Mouse (Mus musculus) neural tube, embryonic 11.5 days (tissue): ENCODE data around the gene Thap4. TPM values are rescaled to one million over a fixed set of nuclear protein-coding genes. Genes with fewer than 3 reads are reported as not detected.

Source experiments
- ATAC-seq: fragments of 200-750 bp; cut with Nextera tagmentation; 2 replicates; pipeline ENCODE4 v1.8.0; 2017; ENCODE audit warnings: moderate number of reproducible peaks, mild to moderate bottlenecking, moderate TSS enrichment, moderate library complexity; ENCODE audit not compliant: insufficient read depth, low FRiP score, low TSS enrichment
- DNase-seq: peaks from one replicate; pipeline ENCODE4 v3.0.0-alpha.2; 2015; ENCODE audit warnings: low spot score
- H3K27ac ChIP-seq: fragments of 300-500 bp; sonication (generic); 2 replicates; pipeline ENCODE4 v1.5.1; 2014; ENCODE audit warnings: low read depth, mild to moderate bottlenecking, low read length
- H3K27me3 ChIP-seq: fragments of 300-500 bp; sonication (generic); 2 replicates; pipeline ENCODE4 v1.6.1; 2014; ENCODE audit warnings: mild to moderate bottlenecking, low read length, mixed read lengths; ENCODE audit not compliant: control insufficient read depth, insufficient read depth
- H3K36me3 ChIP-seq: fragments of 300-500 bp; sonication (generic); 2 replicates; pipeline ENCODE4 v1.6.1; 2014; ENCODE audit warnings: mild to moderate bottlenecking, low read length, moderate library complexity, mixed read lengths; ENCODE audit not compliant: control insufficient read depth, insufficient read depth
- H3K4me1 ChIP-seq: fragments of 300-500 bp; sonication (generic); 2 replicates; pipeline ENCODE4 v1.6.1; 2014; ENCODE audit warnings: low read length, mixed read lengths; ENCODE audit not compliant: control insufficient read depth, insufficient read depth
- H3K4me2 ChIP-seq: fragments of 300-500 bp; sonication (generic); 2 replicates; pipeline ENCODE4 v1.6.1; 2014; ENCODE audit warnings: low read depth, mild to moderate bottlenecking, moderate library complexity
- H3K4me3 ChIP-seq: fragments of 300-500 bp; sonication (generic); 2 replicates; pipeline ENCODE4 v1.5.1; 2014; ENCODE audit warnings: low read depth, low read length
- H3K9ac ChIP-seq: fragments of 300-500 bp; sonication (generic); 2 replicates; pipeline ENCODE4 v1.6.1; 2014; ENCODE audit warnings: mild to moderate bottlenecking, low read length
- H3K9me3 ChIP-seq: fragments of 300-500 bp; sonication (generic); 2 replicates; pipeline ENCODE4 v1.6.1; 2016; ENCODE audit warnings: low read length; ENCODE audit not compliant: control insufficient read depth
- WGBS: fragments of 180-500 bp; shearing (Covaris S2); extraction: QIAGEN DNeasy Blood & Tissue Kit; methylation state at CpG from one replicate; pipeline ENCODE4 v1.1.7; 2014; 5-methylcytosine and 5-hydroxymethylcytosine counted together
- polyA plus RNA-seq: library from polyadenylated mRNA; unstranded; fragments of >200 nt; fragmentation: Nextera tagmentation; extraction: Ambion mirVana; gene quantifications from 2 replicates; pipeline ENCODE4 v1.2.1, GENCODE M21; 2014

Thap4 gene
- polyA plus RNA-seq, 1 experiment from 2014 or later, result 42.3 TPM

DNA sequence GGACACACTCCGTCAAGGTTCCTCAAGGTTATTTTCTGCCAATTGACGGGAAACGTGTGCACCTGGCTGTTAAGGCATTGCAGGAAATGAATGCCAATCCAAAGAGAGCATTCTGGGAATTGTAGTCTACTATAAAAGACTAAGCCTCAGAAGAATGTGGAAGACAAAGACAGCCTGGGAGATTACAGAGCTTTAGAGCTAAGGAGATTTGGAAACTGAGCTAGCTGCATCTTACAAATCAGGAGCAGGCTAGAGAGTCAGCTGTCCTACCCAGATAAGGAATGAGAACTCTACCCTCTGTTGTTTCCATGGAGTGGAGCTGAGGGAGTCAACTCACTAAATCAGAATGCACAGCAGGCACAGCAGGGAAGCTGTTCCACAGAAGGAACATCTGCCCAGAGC, 22.8 kb downstream of the Thap4 start:
- Histone ChIP-seq H3K4me3 (no peak overlapping the region), H3K9me3 (no peaks in the 10 kb centered on the region), H3K9ac (no peak overlapping the region), H3K27me3 (no peaks in the 10 kb centered on the region), H3K4me1 (no peaks in the 10 kb centered on the region), H3K36me3 (no peaks in the 10 kb centered on the region), H3K27ac (no peak overlapping the region), H3K4me2 (no peak overlapping the region)
- WGBS, result 22% methylated on average over 3 of the region's 3 CpGs
- no peak for DNase-seq
- ATAC-seq, result no peak

DNA sequence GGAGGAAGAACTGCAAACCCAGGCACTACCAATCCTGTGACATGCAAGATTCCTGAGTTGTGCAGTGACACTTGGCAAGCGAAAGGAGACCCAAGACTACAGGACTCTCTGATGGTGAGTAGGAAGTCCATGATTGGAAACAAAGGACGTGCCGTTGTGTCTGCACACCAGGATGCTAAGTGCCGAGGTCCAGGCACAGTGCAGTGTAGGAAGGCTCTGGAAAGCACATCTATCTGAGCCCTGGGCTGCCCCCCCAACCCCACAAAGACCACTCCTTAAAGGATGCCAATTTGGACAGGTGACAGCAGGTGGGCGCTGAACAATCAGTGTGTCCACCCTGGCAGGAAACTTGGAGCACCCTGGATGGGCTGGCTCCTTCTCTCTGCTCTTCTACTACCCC, 23.6 kb downstream of the Thap4 start:
- no peak overlapping the region for H3K4me2 ChIP-seq
- WGBS, result 91% methylated on average over 5 of the region's 5 CpGs
- no peak for DNase-seq
- H3K27me3 ChIP-seq, result no peaks in the 10 kb centered on the region
- H3K9ac ChIP-seq, result no peak overlapping the region
- H3K27ac ChIP-seq, result no peak overlapping the region
- ATAC-seq, result no peak
- no peaks in the 10 kb centered on the region for H3K4me1 ChIP-seq
- no peak overlapping the region for H3K4me3 ChIP-seq
- H3K36me3 ChIP-seq, result no peaks in the 10 kb centered on the region
- no peaks in the 10 kb centered on the region for H3K9me3 ChIP-seq

DNA sequence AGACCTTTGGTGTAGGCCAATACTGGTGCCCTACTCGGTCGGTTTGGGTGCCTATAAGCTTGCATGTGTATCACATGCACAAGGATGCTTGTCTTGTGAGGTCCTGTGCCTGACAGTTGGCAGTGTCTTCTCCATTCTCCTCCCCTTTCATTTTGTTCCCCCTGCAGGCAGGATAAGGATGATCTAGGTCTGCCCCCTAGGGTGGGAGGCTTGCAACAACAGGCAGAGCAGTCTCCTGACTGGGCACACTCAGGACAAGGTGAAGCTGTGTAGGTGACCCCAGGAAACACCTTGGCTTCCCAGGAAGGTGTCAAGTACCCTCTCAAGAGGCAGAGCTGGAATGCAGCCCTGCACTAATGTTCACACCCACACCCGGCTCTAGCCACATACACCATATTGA, 27.7 kb downstream of the Thap4 start:
- ATAC-seq (0 out of 2 replicates have a peak, but pooled peaks have one; percentile 23), DNase-seq (peak; percentile 61)
- Histone ChIP-seq H3K4me3 (no peak overlapping the region), H3K4me2 (no peak overlapping the region), H3K4me1 (no peaks in the 10 kb centered on the region), H3K27me3 (no peaks in the 10 kb centered on the region), H3K27ac (no peak overlapping the region), H3K36me3 (no peaks in the 10 kb centered on the region; the same call in 1 of the 2 replicates), H3K9ac (no peak overlapping the region), H3K9me3 (no peaks in the 10 kb centered on the region)
- WGBS, result 75% methylated on average over 3 of the region's 3 CpGs

DNA sequence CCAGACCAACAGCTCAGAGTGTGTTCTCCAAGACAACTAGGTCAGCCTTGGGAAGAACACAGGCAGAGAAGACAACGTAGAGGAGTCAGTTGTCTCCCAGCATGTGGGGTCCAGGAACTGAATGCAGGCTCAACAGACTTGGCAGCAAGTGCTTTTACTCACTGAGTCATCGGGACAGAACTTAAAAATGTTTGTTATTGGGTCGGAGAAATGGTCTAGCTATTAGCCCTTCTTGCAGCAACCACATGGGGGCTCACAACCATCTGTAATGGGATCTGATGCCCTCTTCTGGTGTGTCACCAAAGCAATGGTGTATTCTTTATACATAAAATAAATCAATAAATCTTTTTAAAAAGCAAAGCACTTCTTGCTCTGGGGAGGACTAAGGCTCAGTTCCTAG, 28.5 kb downstream of the Thap4 start:
- Histone ChIP-seq H3K36me3 (no peaks in the 10 kb centered on the region; the same call in 1 of the 2 replicates), H3K4me1 (no peaks in the 10 kb centered on the region), H3K27me3 (no peaks in the 10 kb centered on the region), H3K9ac (no peak overlapping the region), H3K4me2 (no peak overlapping the region), H3K9me3 (no peaks in the 10 kb centered on the region), H3K27ac (no peak overlapping the region), H3K4me3 (no peak overlapping the region)
- 85% methylated on average over 3 of the region's 3 CpGs for WGBS
- DNase-seq (no peak), ATAC-seq (no peak)

DNA sequence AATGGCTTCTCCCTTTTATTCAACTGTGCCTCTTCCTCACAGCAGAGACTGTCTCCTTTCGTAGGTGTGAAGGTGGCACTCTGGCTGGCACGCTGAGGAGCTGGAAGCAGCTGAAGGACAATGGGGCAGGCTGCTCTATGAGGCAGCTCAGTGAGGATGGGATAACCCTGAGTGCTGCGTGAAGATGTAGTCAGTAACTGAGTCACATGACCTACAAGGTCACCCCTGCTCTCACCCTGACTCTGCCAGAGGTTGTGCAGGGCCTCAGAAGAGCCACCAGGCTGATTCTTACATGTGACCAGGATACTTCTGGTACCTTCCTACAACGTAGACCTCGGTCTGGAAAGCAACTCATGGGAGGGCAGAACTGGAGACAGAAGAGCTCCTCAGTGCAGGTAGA, 29.0 kb downstream of the Thap4 start:
- H3K4me3 ChIP-seq, result no peak overlapping the region
- H3K9me3 ChIP-seq, result no peaks in the 10 kb centered on the region
- H3K4me1 ChIP-seq, result no peaks in the 10 kb centered on the region
- no peak for ATAC-seq
- no peak overlapping the region for H3K9ac ChIP-seq
- no peaks in the 10 kb centered on the region for H3K27me3 ChIP-seq
- no peaks in the 10 kb centered on the region; the same call in 1 of the 2 replicates for H3K36me3 ChIP-seq
- no peak overlapping the region for H3K4me2 ChIP-seq
- WGBS, result 97% methylated on average over 5 of the region's 5 CpGs
- no peak overlapping the region for H3K27ac ChIP-seq
- no peak for DNase-seq

DNA sequence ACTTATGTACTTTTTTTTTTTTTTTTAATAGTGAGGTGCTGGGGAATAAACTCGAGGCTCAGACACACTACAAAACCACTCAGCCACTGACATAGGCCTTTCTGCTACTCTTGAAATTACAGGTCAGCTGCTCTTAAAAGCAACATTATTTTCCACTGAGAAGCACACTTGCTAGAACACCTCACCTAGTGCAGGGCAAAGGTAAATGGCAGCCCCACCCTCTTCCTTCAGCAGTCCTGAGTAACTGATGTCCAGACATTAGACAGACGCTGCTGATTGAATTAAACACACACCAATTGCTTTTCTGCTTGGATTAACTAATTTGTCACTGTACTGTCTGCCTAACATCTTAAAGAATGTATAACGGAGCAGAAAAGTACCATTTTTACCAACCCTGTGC, 30.0 kb downstream of the Thap4 start:
- Histone ChIP-seq H3K4me3 (no peak overlapping the region), H3K4me2 (no peak overlapping the region), H3K36me3 (no peaks in the 10 kb centered on the region; the same call in 1 of the 2 replicates), H3K9ac (no peak overlapping the region), H3K27me3 (no peaks in the 10 kb centered on the region), H3K27ac (no peak overlapping the region), H3K4me1 (no peaks in the 10 kb centered on the region), H3K9me3 (no peaks in the 10 kb centered on the region)
- no peak for ATAC-seq
- WGBS, result 92% methylated on average over 3 of the region's 3 CpGs
- DNase-seq, result no peak

DNA sequence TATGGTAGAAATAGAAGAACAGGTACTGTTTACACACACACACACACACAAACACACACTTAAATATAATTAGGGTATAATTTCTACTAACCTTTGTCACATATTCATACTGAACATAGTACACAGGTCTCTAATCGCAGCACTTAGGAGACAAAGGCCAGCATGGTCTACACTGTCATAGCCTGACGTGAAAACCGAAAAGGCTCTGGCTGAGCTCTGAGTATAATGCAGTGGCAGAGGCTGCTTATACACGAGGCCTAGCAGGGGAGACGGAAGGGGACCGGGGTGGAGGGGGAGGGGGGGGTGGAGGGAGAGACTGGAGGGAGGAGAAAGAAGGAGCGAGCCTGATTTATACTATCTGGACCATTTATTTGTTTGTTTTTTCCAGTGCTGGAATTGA, 33.1 kb downstream of the Thap4 start:
- Histone ChIP-seq H3K27ac (no peak overlapping the region), H3K9me3 (no peaks in the 10 kb centered on the region), H3K36me3 (no peaks in the 10 kb centered on the region; the same call in 1 of the 2 replicates), H3K4me1 (no peaks in the 10 kb centered on the region), H3K4me3 (no peak overlapping the region), H3K4me2 (no peak overlapping the region), H3K27me3 (no peaks in the 10 kb centered on the region), H3K9ac (no peak overlapping the region)
- no peak for ATAC-seq
- 78% methylated on average over 7 of the region's 7 CpGs for WGBS
- DNase-seq, result no peak

DNA sequence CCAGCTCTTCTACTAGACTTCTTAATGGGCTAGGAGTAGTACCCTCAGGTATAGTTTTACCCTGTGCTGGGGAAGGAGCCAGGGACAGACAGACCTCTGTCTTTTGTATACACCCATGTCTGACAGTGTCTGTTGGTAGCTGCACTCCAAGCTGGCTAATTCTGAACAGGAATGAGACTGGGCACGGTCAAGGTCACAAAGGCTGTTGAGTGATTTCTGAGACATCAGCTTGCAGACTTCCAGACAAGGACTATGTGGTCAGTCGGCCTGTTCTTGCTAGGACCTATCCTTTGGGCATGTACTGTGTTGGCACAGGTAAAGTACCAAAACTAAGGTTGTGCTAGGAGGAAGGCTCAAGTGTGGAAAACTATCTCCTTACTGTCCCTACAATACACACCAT, 38.5 kb downstream of the Thap4 start:
- Histone ChIP-seq H3K27ac (no peak overlapping the region), H3K9ac (no peak overlapping the region), H3K9me3 (no peaks in the 10 kb centered on the region), H3K4me3 (no peak overlapping the region), H3K27me3 (no peaks in the 10 kb centered on the region), H3K4me1 (no peaks in the 10 kb centered on the region), H3K36me3 (no peaks in the 10 kb centered on the region), H3K4me2 (no peak overlapping the region)
- ATAC-seq (no peak), DNase-seq (no peak)
- 90% methylated on average over 2 of the region's 2 CpGs for WGBS

DNA sequence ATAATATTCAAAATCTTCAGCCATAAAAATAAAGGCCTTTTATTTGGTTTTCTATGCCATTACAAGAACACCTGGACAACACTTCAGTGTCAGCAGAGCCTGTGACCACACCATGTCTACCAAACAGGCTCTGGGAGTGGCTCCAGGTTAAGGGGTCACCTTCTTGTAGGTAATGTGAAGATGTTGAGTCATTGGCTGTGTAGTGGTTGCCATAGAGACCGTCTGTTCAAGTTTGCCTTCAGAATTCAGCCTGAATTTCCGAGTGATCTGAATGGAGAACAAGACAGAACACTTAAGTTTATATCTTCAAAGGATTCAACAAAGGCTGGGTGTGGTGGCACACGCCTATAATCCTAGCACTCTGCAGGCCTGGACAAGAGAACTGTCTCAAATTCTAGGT, 49.3 kb downstream of the Thap4 start:
- 81% methylated on average over 3 of the region's 3 CpGs for WGBS
- H3K4me3 ChIP-seq, result no peak overlapping the region
- H3K36me3 ChIP-seq, result no peaks in the 10 kb centered on the region; the same call in 1 of the 2 replicates
- no peaks in the 10 kb centered on the region for H3K9me3 ChIP-seq
- DNase-seq (no peak), ATAC-seq (no peak)
- H3K27me3 ChIP-seq, result no peaks in the 10 kb centered on the region
- H3K9ac ChIP-seq, result no peak overlapping the region
- no peak overlapping the region for H3K4me2 ChIP-seq
- no peak overlapping the region for H3K27ac ChIP-seq
- no peaks in the 10 kb centered on the region for H3K4me1 ChIP-seq
